Mouse (Mus musculus): ENCODE measurements around the gene Kcnk4. TPM values are rescaled to one million over a fixed set of nuclear protein-coding genes. Genes with fewer than 3 reads are reported as not detected.

Gene Kcnk4
- total and polyA plus RNA-seq, 3 experiments, result 0.21 to 0.80 TPM; not detected in 1

DNA sequence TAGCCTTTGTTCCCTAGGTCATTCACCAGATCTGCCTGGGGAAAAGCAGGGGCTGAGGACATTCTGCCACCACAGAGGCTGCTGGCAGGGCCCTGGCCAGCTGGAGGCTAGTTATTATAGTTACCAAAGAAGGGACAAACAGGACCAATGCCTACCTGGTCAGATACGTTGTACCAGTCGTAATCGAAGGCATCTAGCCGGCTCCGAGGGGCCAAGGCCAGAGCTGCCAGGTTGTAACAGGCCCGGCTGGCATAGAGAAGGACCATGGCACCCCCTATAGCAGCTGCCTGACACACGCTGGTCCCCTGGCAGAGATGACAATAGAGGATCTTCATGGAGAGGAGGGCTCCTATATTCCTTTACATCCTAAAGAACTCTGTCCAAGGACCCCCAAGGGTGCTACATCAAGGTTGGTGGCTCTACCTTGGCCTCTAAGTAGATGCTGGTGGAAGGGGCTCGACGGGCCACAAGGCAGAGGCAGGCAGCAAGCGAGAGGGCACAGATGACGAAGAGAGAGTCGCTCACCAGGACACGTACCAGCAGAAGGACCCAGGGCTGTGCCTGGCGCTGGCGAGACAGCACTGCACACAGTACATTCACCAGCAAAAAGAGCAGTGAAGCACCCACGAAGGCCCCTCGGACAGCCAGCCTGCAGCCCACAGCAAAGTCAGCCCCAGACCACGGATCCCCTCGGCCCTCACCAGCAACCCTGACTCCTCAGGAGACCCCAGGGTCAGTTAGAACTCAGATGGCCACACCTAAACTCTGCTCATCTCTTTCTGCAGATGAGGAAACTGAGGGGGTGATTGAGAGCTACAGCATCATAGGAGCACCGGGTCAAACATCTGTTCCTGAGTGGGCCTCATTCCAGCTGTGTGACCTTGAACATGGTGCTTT is 5.0 kb upstream of the Kcnk4 start:
- Histone ChIP-seq H3K4me3 (replicated peaks in 1 of 3; ENCODE audit: low read depth in 2 of 3, low read length in 2 of 3, poor library complexity in 1 of 3) (no peak overlapping the region), H3K4me2 (ENCODE audit: insufficient read depth, low read depth, poor library complexity, severe bottlenecking) (no peak overlapping the region)

DNA sequence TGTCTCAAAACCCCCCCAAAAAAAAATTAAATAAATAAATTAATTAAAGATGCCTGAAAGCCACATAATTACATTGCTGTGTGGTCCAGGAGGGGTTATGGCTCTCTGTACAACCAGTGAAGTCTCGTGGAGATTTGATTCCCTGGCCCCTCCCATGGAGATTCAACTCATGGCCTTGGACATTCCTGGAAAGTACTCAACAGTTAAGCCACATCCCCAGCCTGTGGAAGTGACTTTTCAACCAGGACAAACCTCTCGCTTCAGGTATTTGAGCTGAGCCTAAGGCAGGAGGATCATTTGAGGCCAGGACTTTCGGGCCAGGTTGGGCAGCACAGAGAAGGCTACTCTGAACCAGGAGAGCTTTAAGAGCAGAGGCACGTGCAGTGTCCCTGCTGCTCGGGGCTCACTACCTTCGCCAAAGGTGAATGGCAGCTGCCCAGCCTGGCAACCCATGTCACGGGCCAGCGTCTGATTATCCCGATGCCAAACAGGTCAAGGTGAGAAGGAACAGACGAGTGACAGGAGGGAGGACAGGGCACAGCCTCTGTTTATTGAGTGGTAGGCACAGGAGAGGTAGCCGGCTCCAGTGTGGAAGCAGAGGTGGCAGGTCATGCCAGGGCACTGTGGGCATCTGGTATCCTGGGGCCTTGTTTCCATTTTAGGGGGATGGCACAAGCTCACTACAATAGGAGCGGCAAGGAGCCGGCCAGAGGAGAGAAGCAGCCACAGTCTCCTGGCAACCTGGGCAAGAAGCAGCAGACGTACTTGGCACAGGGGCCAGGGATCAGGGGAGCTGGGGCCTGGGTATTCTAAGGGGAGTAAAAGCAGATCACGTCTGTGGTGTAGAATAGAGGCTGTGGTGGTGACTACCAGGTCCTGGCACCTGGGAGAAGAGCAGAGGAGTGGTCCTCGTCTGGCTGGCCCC is 3.5 kb upstream of the Kcnk4 start:
- Histone ChIP-seq H3K79me2 (replicated peaks; ENCODE audit: control insufficient read depth, extremely low read depth, insufficient read depth, poor library complexity, severe bottlenecking) (no peaks in the 10 kb centered on the region), H3K36me3 (replicated peaks in 1 of 2; ENCODE audit: control insufficient read depth in 1 of 2, insufficient read depth in 1 of 2, low read length in 1 of 2) (peaks cover 0 to 11% of the 10 kb centered on the region in 2 experiments), H3K9me3 (replicated peaks; ENCODE audit: low read length) (no peaks in the 10 kb centered on the region), H3K4me2 (ENCODE audit: insufficient read depth, low read depth, poor library complexity, severe bottlenecking) (no peak overlapping the region), H3K9ac (ENCODE audit: insufficient read depth, low read depth) (no peak overlapping the region), H3K4me1 (ENCODE audit: control insufficient read depth in 1 of 2, insufficient read depth in 2 of 2) (peaks cover 9 to 15% of the 10 kb centered on the region in 2 experiments), H3K4me3 (replicated peaks in 1 of 3; ENCODE audit: low read depth in 2 of 3, low read length in 2 of 3, poor library complexity in 1 of 3) (no peak overlapping the region), H3K27me3 (replicated peaks) (no peaks in the 10 kb centered on the region), H3K27ac (ENCODE audit: insufficient read depth, low read depth) (no peak overlapping the region)
- no peak for DNase-seq (ENCODE audit: extremely low read depth)
- in situ Hi-C loops (cut with MboI; ENCODE audit: low pct_ligation_motif_present, low pct_unique_long_range_greater_than_20kb, low sequenced_read_pairs), result loop anchor here (5.0 kb wide), 1 partner anchor 84 kb away; no protein-coding TSS in a partner anchor
- dilution Hi-C loops (cut with MboI; ENCODE audit: extremely low pct_ligation_motif_present, extremely low pct_unique_long_range_greater_than_20kb, low sequenced_read_pairs), result no loop called here
- no peak for TF ChIP-seq POLR2AphosphoS2 (IDR thresholded peaks at IDR 0.05; ENCODE audit: low read depth, low read length)
- TF ChIP-seq E2F4 (IDR thresholded peaks at IDR 0.05; ENCODE audit: insufficient replicate concordance, low read depth, low read length), result no peak
- no peak for TF ChIP-seq NRF1 (IDR thresholded peaks at IDR 0.05; ENCODE audit: low read depth, low read length)

More for the DNA sequence above, 5.0 kb upstream of the Kcnk4 start:
- TF ChIP-seq ELF1 (IDR thresholded peaks at IDR 0.05; ENCODE audit: low read depth, low read length) (no peak), MEF2A (IDR thresholded peaks at IDR 0.05; ENCODE audit: borderline replicate concordance, low read depth, low read length) (no peak), CHD2 (IDR thresholded peaks at IDR 0.05; ENCODE audit: low read length) (no peak), NELFE (IDR thresholded peaks at IDR 0.05; ENCODE audit: low read depth, low read length) (no peak), ZC3H11A (IDR thresholded peaks at IDR 0.05; ENCODE audit: low read depth, low read length) (no peak), USF1 (IDR thresholded peaks at IDR 0.05; ENCODE audit: low read depth, low read length) (no peak)
- in situ Hi-C loops (cut with MboI; ENCODE audit: low pct_ligation_motif_present, low pct_unique_long_range_greater_than_20kb, low sequenced_read_pairs), result loop anchor here (5.0 kb wide), 1 partner anchor 83 kb away; no protein-coding TSS in a partner anchor
- no peaks in the 10 kb centered on the region for H3K27me3 ChIP-seq (replicated peaks)
- no peaks in the 10 kb centered on the region for H3K9me3 ChIP-seq (replicated peaks; ENCODE audit: low read length)
- peaks cover 0 to 16% of the 10 kb centered on the region in 2 experiments for H3K36me3 ChIP-seq (replicated peaks in 1 of 2; ENCODE audit: control insufficient read depth in 1 of 2, insufficient read depth in 1 of 2, low read length in 1 of 2)
- dilution Hi-C loops (cut with MboI; ENCODE audit: extremely low pct_ligation_motif_present, extremely low pct_unique_long_range_greater_than_20kb, low sequenced_read_pairs), result no loop called here
- H3K27ac ChIP-seq (ENCODE audit: insufficient read depth, low read depth), result no peak overlapping the region
- H3K79me2 ChIP-seq (replicated peaks; ENCODE audit: control insufficient read depth, extremely low read depth, insufficient read depth, poor library complexity, severe bottlenecking), result no peaks in the 10 kb centered on the region
- no peak for DNase-seq (ENCODE audit: extremely low read depth)
- peaks cover 6 to 24% of the 10 kb centered on the region in 2 experiments for H3K4me1 ChIP-seq (ENCODE audit: control insufficient read depth in 1 of 2, insufficient read depth in 2 of 2)
- no peak overlapping the region for H3K9ac ChIP-seq (ENCODE audit: insufficient read depth, low read depth)

Measured in CH12.LX (cell line).